Mouse (Mus musculus): ENCODE data around the gene Grik4. TPM values are rescaled to one million over a fixed set of nuclear protein-coding genes. Genes with fewer than 3 reads are reported as not detected.

The Grik4 gene
- polyA plus RNA-seq, 1 experiment = not detected

- WGBS = 24% methylated on average over 11 of the region's 11 CpGs
- Histone ChIP-seq H3K4me1 (ENCODE audit: control insufficient read depth, insufficient read depth, low read length) (peaks cover 8% of the 10 kb centered on the region), H3K27ac (ENCODE audit: insufficient read depth, low read depth, low read length) (peak overlapping the region; percentile 68), H3K4me3 (ENCODE audit: insufficient read depth, low read depth, low read length) (no peak overlapping the region)
- TF ChIP-seq POLR2A (IDR thresholded peaks at IDR 0.05; ENCODE audit: insufficient read depth, low read depth, low read length) (0 out of 2 replicates have a peak, but pooled peaks have one; percentile 27), CTCF (IDR thresholded peaks at IDR 0.05; ENCODE audit: insufficient read depth, low read depth, low read length) (no peak)
Observed at GRCm38 (mm10) chr9:42764823-42765560, 179.3 kb downstream of the Grik4 start.

- 61% methylated on average over 5 of the region's 5 CpGs for WGBS
- Histone ChIP-seq H3K27ac (ENCODE audit: insufficient read depth, low read depth, low read length) (no peak overlapping the region), H3K4me1 (ENCODE audit: control insufficient read depth, insufficient read depth, low read length) (no peaks in the 10 kb centered on the region; the same call in 1 of the 2 replicates), H3K4me3 (ENCODE audit: insufficient read depth, low read depth, low read length) (no peak overlapping the region)
- TF ChIP-seq POLR2A (IDR thresholded peaks at IDR 0.05; ENCODE audit: insufficient read depth, low read depth, low read length) = no peak
- no peak for TF ChIP-seq CTCF (IDR thresholded peaks at IDR 0.05; ENCODE audit: insufficient read depth, low read depth, low read length)
Observed at GRCm38 (mm10) chr9:42758682-42759205, 185.5 kb downstream of the Grik4 start.

- TF ChIP-seq CTCF (IDR thresholded peaks at IDR 0.05; ENCODE audit: insufficient read depth, low read depth, low read length) (no peak), POLR2A (IDR thresholded peaks at IDR 0.05; ENCODE audit: insufficient read depth, low read depth, low read length) (no peak)
- Histone ChIP-seq H3K4me3 (ENCODE audit: insufficient read depth, low read depth, low read length) (no peak overlapping the region), H3K27ac (ENCODE audit: insufficient read depth, low read depth, low read length) (no peak overlapping the region), H3K4me1 (ENCODE audit: control insufficient read depth, insufficient read depth, low read length) (no peaks in the 10 kb centered on the region)
- 70% methylated on average over 3 of the region's 3 CpGs for WGBS
Observed at GRCm38 (mm10) chr9:42757012-42757640, 187.2 kb downstream of the Grik4 start.

GRCm38 (mm10) chr9:42754699-42755098, 189.6 kb downstream of the Grik4 start:
- WGBS = 68% methylated on average over 8 of the region's 8 CpGs
- no peak overlapping the region for H3K27ac ChIP-seq (ENCODE audit: insufficient read depth, low read depth, low read length)
- TF ChIP-seq CTCF (IDR thresholded peaks at IDR 0.05; ENCODE audit: insufficient read depth, low read depth, low read length) (no peak), POLR2A (IDR thresholded peaks at IDR 0.05; ENCODE audit: insufficient read depth, low read depth, low read length) (no peak)
- H3K4me3 ChIP-seq (ENCODE audit: insufficient read depth, low read depth, low read length) = no peak overlapping the region
- H3K4me1 ChIP-seq (ENCODE audit: control insufficient read depth, insufficient read depth, low read length) = no peaks in the 10 kb centered on the region

GRCm38 (mm10) chr9:42751160-42751559, 193.1 kb downstream of the Grik4 start:
- TF ChIP-seq POLR2A (IDR thresholded peaks at IDR 0.05; ENCODE audit: insufficient read depth, low read depth, low read length) (no peak), CTCF (IDR thresholded peaks at IDR 0.05; ENCODE audit: insufficient read depth, low read depth, low read length) (no peak)
- H3K4me1 ChIP-seq (ENCODE audit: control insufficient read depth, insufficient read depth, low read length) = no peaks in the 10 kb centered on the region
- no peak overlapping the region for H3K27ac ChIP-seq (ENCODE audit: insufficient read depth, low read depth, low read length)
- WGBS = 68% methylated on average over 2 of the region's 2 CpGs
- H3K4me3 ChIP-seq (ENCODE audit: insufficient read depth, low read depth, low read length) = no peak overlapping the region

- 78% methylated on average over 3 of the region's 3 CpGs for WGBS
- no peak overlapping the region for H3K4me3 ChIP-seq (ENCODE audit: insufficient read depth, low read depth, low read length)
- H3K27ac ChIP-seq (ENCODE audit: insufficient read depth, low read depth, low read length) = no peak overlapping the region
- TF ChIP-seq CTCF (IDR thresholded peaks at IDR 0.05; ENCODE audit: insufficient read depth, low read depth, low read length) = no peak
- TF ChIP-seq POLR2A (IDR thresholded peaks at IDR 0.05; ENCODE audit: insufficient read depth, low read depth, low read length) = no peak
- no peaks in the 10 kb centered on the region for H3K4me1 ChIP-seq (ENCODE audit: control insufficient read depth, insufficient read depth, low read length)
Observed at GRCm38 (mm10) chr9:42750176-42750575, 194.1 kb downstream of the Grik4 start.

GRCm38 (mm10) chr9:42745982-42746381, 198.3 kb downstream of the Grik4 start:
- Histone ChIP-seq H3K4me1 (ENCODE audit: control insufficient read depth, insufficient read depth, low read length) (no peaks in the 10 kb centered on the region), H3K4me3 (ENCODE audit: insufficient read depth, low read depth, low read length) (no peak overlapping the region), H3K27ac (ENCODE audit: insufficient read depth, low read depth, low read length) (no peak overlapping the region)
- TF ChIP-seq CTCF (IDR thresholded peaks at IDR 0.05; ENCODE audit: insufficient read depth, low read depth, low read length) (no peak), POLR2A (IDR thresholded peaks at IDR 0.05; ENCODE audit: insufficient read depth, low read depth, low read length) (no peak)
- WGBS = 88% methylated on average over 8 of the region's 8 CpGs

GRCm38 (mm10) chr9:42742385-42742784, 201.9 kb downstream of the Grik4 start:
- H3K4me1 ChIP-seq (ENCODE audit: control insufficient read depth, insufficient read depth, low read length) = no peaks in the 10 kb centered on the region
- no peak overlapping the region for H3K4me3 ChIP-seq (ENCODE audit: insufficient read depth, low read depth, low read length)
- TF ChIP-seq CTCF (IDR thresholded peaks at IDR 0.05; ENCODE audit: insufficient read depth, low read depth, low read length) (no peak), POLR2A (IDR thresholded peaks at IDR 0.05; ENCODE audit: insufficient read depth, low read depth, low read length) (no peak)
- 86% methylated on average over 5 of the region's 5 CpGs for WGBS
- H3K27ac ChIP-seq (ENCODE audit: insufficient read depth, low read depth, low read length) = no peak overlapping the region

GRCm38 (mm10) chr9:42736697-42737335, 207.5 kb downstream of the Grik4 start:
- Histone ChIP-seq H3K27ac (ENCODE audit: insufficient read depth, low read depth, low read length) (no peak overlapping the region), H3K4me1 (ENCODE audit: control insufficient read depth, insufficient read depth, low read length) (0 out of 2 replicates have a peak, but pooled peaks cover 2% of the 10 kb centered on the region), H3K4me3 (ENCODE audit: insufficient read depth, low read depth, low read length) (no peak overlapping the region)
- WGBS = 73% methylated on average over 7 of the region's 7 CpGs
- TF ChIP-seq POLR2A (IDR thresholded peaks at IDR 0.05; ENCODE audit: insufficient read depth, low read depth, low read length) (no peak), CTCF (IDR thresholded peaks at IDR 0.05; ENCODE audit: insufficient read depth, low read depth, low read length) (no peak)

Data from olfactory bulb, adult 2 months (tissue).